ENCODE assay signal across 22 mouse cellular contexts in genomic region chr11:55197740-55198510, GRCm38 (mm10). TPM values are rescaled to one million over a fixed set of nuclear protein-coding genes. Genes with fewer than 3 reads are reported as not detected.
DNase-seq lines count a peak whose midpoint lies in the region; ATAC-seq and TF ChIP-seq lines count a peak whose summit lies in the region.
"Had no signal": no experiment of that assay in that cellular context is flagged by ENCODE, and none has a peak within 500 bp of the region (broad histone marks: within the 10 kb centered on the region; RNA-seq: fewer than 3 reads in every experiment).

No protein-coding gene starts in this region.

- no peaks in the 10 kb centered on the region for H3K36me3 ChIP-seq in liver, postnatal 0 days (replicated peaks; ENCODE audit: insufficient read depth, low read length)
- no peaks in the 10 kb centered on the region for H3K36me3 ChIP-seq in MEL (ENCODE audit: control insufficient read depth in 1 of 2, insufficient read depth in 2 of 2, low read length in 2 of 2)
- H3K36me3 ChIP-seq in liver, embryonic 11.5 days (ENCODE audit: control insufficient read depth, insufficient read depth, low read length): no peaks in the 10 kb centered on the region

- no peaks in the 10 kb centered on the region for H3K9me3 ChIP-seq in liver, postnatal 0 days (ENCODE audit: low read length)
- H3K9me3 ChIP-seq in MEL (replicated peaks; ENCODE audit: insufficient read depth, low read length): no peaks in the 10 kb centered on the region
- no peaks in the 10 kb centered on the region for H3K9me3 ChIP-seq in liver, embryonic 11.5 days (ENCODE audit: control insufficient read depth, low read length)

- H3K4me1 ChIP-seq in liver, postnatal 0 days (ENCODE audit: insufficient read depth): peaks cover 6% of the 10 kb centered on the region; the same call in 1 of the 2 replicates
- H3K4me1 ChIP-seq in MEL (ENCODE audit: control insufficient read depth in 1 of 2, insufficient read depth in 2 of 2, low read length in 2 of 2): peaks cover 0 to 15% of the 10 kb centered on the region in 2 experiments; a peak in 2 of 4 replicates
- H3K4me1 ChIP-seq in liver, embryonic 11.5 days (replicated peaks; ENCODE audit: control insufficient read depth, insufficient read depth, low read length): peaks cover 5% of the 10 kb centered on the region

- TF ChIP-seq RAD21 in MEL (IDR thresholded peaks at IDR 0.05; ENCODE audit: low read depth, low read length): no peak

- no peak overlapping the region for H3K4me2 ChIP-seq in liver, postnatal 0 days (ENCODE audit: low read depth, low read length)
- peak overlapping the region; percentile 22; the same call in 1 of the 2 replicates for H3K4me2 ChIP-seq in liver, embryonic 11.5 days

- no peak overlapping the region for H3K4me3 ChIP-seq in liver, postnatal 0 days (ENCODE audit: low read depth, low read length)
- no peak overlapping the region for H3K4me3 ChIP-seq in MEL (ENCODE audit: control insufficient read depth in 1 of 2, insufficient read depth in 1 of 2, low read depth in 2 of 2, low read length in 2 of 2)
- no peak overlapping the region for H3K4me3 ChIP-seq in liver, embryonic 11.5 days (ENCODE audit: low read depth, low read length)
- H3K4me3 ChIP-seq: heart, adult 2 months had no signal

- no peak overlapping the region for H3K27ac ChIP-seq in liver, postnatal 0 days (ENCODE audit: low read depth)
- no peak overlapping the region for H3K27ac ChIP-seq in MEL (ENCODE audit: control insufficient read depth, low read depth, low read length)
- H3K27ac ChIP-seq in liver, embryonic 11.5 days (ENCODE audit: low read depth, low read length): no peak overlapping the region
- H3K27ac ChIP-seq: heart, adult 2 months; liver, embryonic 14.5 days had no signal

- TF ChIP-seq POLR2A in MEL (IDR thresholded peaks at IDR 0.05; ENCODE audit: control insufficient read depth in 1 of 2, insufficient read depth in 1 of 2, low read depth in 1 of 2, low read length in 2 of 2, poor library complexity in 1 of 2): no peak

- TF ChIP-seq CTCF in liver, postnatal 0 days (IDR thresholded peaks at IDR 0.05; ENCODE audit: low read depth): no peak
- no peak for TF ChIP-seq CTCF in MEL (IDR thresholded peaks at IDR 0.05 in 2 of 3, conservative IDR thresholded peaks at IDR 0.05 in 1 of 3; ENCODE audit: control insufficient read depth in 1 of 3, insufficient read depth in 1 of 3, low read depth in 2 of 3, low read length in 3 of 3, poor library complexity in 1 of 3, severe bottlenecking in 1 of 3)

- DNase-seq in liver: peak; percentile 31
- DNase-seq in liver, postnatal 0 days: no peak
- peak; percentile 35 for DNase-seq in MEL (ENCODE audit: low read depth, low spot score)
- no peak for DNase-seq in liver, embryonic 11.5 days (ENCODE audit: low spot score)
- peak; percentile 65 to 80 for DNase-seq in natural killer cell, adult 2 months (ENCODE audit: low spot score in 2 of 2)
- no peak for DNase-seq in ovary, postnatal 10 days (ENCODE audit: low spot score)
- DNase-seq in MN1 (ENCODE audit: low spot score): no peak
- no peak for DNase-seq in gastrocnemius, postnatal 14 days
- DNase-seq: cerebellum, adult 11 months; heart, adult 2 months; kidney, postnatal 10 days; layer of hippocampus, adult 9-11 months had no signal

- H3K79me2 ChIP-seq in MEL (ENCODE audit: control insufficient read depth, insufficient read depth, low read length, poor library complexity): no peaks in the 10 kb centered on the region

- H3K9ac ChIP-seq in liver, postnatal 0 days (replicated peaks): no peak overlapping the region
- no peak overlapping the region for H3K9ac ChIP-seq in MEL (ENCODE audit: control insufficient read depth, low read depth, low read length, poor library complexity, severe bottlenecking)
- H3K9ac ChIP-seq in liver, embryonic 11.5 days (ENCODE audit: low read depth, low read length): no peak overlapping the region
- H3K9ac ChIP-seq: liver, embryonic 14.5 days had no signal

- H3K27me3 ChIP-seq in liver, postnatal 0 days (ENCODE audit: insufficient read depth, low read length): no peaks in the 10 kb centered on the region
- peaks cover 0 to 3% of the 10 kb centered on the region in 2 experiments for H3K27me3 ChIP-seq in MEL (ENCODE audit: control insufficient read depth in 1 of 2, insufficient read depth in 2 of 2, low read length in 2 of 2)
- H3K27me3 ChIP-seq in liver, embryonic 11.5 days (replicated peaks; ENCODE audit: control insufficient read depth, insufficient read depth, low read length): no peaks in the 10 kb centered on the region

- no peak for TF ChIP-seq EP300 in liver, postnatal 0 days (IDR thresholded peaks at IDR 0.05; ENCODE audit: low read depth)
- TF ChIP-seq EP300 in MEL (IDR thresholded peaks at IDR 0.05; ENCODE audit: low read depth in 1 of 2, low read length in 2 of 2): no peak

- 18% methylated on average over 8 of the region's 8 CpGs for WGBS in liver, postnatal 0 days (ENCODE audit: insufficient replicate concordance)
- WGBS in liver, embryonic 11.5 days: 33% methylated on average over 8 of the region's 8 CpGs

- intact Hi-C loops in gastrocnemius, postnatal 14 days (cut with DNase I; ENCODE audit: low total_unique reads): no loop called here

- ATAC-seq in liver, postnatal 0 days: no peak
- ATAC-seq in liver, embryonic 11.5 days (replicated peaks; ENCODE audit: low FRiP score): no peak; the same call in 1 of the 2 replicates

TF ChIP-seq in MEL, 35 proteins besides CTCF, POLR2A, EP300 and RAD21:
- peak; percentile 51; the same call in 1 of the 2 replicates for TF ChIP-seq MAX (IDR thresholded peaks at IDR 0.05; ENCODE audit: low read length)
- no peak for TF ChIP-seq ZNF384 (IDR thresholded peaks at IDR 0.05; ENCODE audit: low read depth, low read length)
- 0 out of 2 replicates have a peak, but pooled peaks have one; percentile 32 for TF ChIP-seq MYC (IDR thresholded peaks at IDR 0.05; ENCODE audit: low read depth, low read length)

RNA-seq across cellular contexts. Expression of gene Slc36a1, which starts 6.2 kb away (rescaled TPM):
- 1.0 and 1.7 TPM in 2 replicates for polyA plus RNA-seq in liver, postnatal 0 days (2015; fragmentation: Nextera tagmentation; extraction: Ambion mirVana)
- 2.8 and 3.1 TPM in 2 replicates for total RNA-seq in MEL (2012; rRNA removed)
- polyA plus RNA-seq in MEL (2012; ENCODE audit: insufficient read depth in 1 of 2, insufficient read length in 2 of 2, low read depth in 1 of 2, low replicate concordance in 2 of 2, missing spikeins in 1 of 2): 1 to 10 TPM in 1 of 2 experiments, not detected in 1; 5.2 TPM
- polyA plus RNA-seq in liver, embryonic 11.5 days (2014; fragmentation: Nextera tagmentation; extraction: Ambion mirVana): 2.0 and 2.9 TPM in 2 replicates
- total RNA-seq in gastrocnemius, postnatal 14 days (2021): 1 to 10 TPM; 4.7 to 5.7 TPM

RNA-seq across cellular contexts. Expression of gene Slc36a2, which starts 13.0 kb away (rescaled TPM):
- 5.7 and 6.7 TPM in 2 replicates for polyA plus RNA-seq in liver, postnatal 0 days (2015; fragmentation: Nextera tagmentation; extraction: Ambion mirVana)
- total RNA-seq in MEL (2012; rRNA removed): not detected in 2 replicates
- polyA plus RNA-seq in MEL (2012; ENCODE audit: insufficient read depth in 1 of 2, insufficient read length in 2 of 2, low read depth in 1 of 2, low replicate concordance in 2 of 2, missing spikeins in 1 of 2): not detected
- 5.5 and 5.8 TPM in 2 replicates for polyA plus RNA-seq in liver, embryonic 11.5 days (2014; fragmentation: Nextera tagmentation; extraction: Ambion mirVana)
- total RNA-seq in gastrocnemius, postnatal 14 days (2021): 1 to 10 TPM in 1 of 2 experiments, under 1 TPM in 1; 0.66 to 2.4 TPM
- polyA plus RNA-seq: forebrain, embryonic 11.5 days had no signal

RNA-seq across cellular contexts. Expression of gene Slc36a3, which starts 46.4 kb away (rescaled TPM):
- not detected in 2 replicates for polyA plus RNA-seq in liver, postnatal 0 days (2015; fragmentation: Nextera tagmentation; extraction: Ambion mirVana)
- total RNA-seq in MEL (2012; rRNA removed): 0.12 and 0.13 TPM in 2 replicates
- polyA plus RNA-seq in MEL (2012; ENCODE audit: insufficient read depth in 1 of 2, insufficient read length in 2 of 2, low read depth in 1 of 2, low replicate concordance in 2 of 2, missing spikeins in 1 of 2): under 1 TPM in 1 of 2 experiments, not detected in 1; 0.15 TPM
- polyA plus RNA-seq in liver, embryonic 11.5 days (2014; fragmentation: Nextera tagmentation; extraction: Ambion mirVana): not detected in 2 replicates
- not detected for total RNA-seq in gastrocnemius, postnatal 14 days (2021)
- total RNA-seq: adrenal gland, postnatal 4 days; ES-E14; gastrocnemius, adult 18-20 months; heart, adult 2 months; heart, postnatal 25 days; left cerebral cortex, postnatal 14 days had no signal
- polyA plus RNA-seq: cortical plate, adult 2 months; embryonic facial prominence, embryonic 14.5 days; forebrain, embryonic 11.5 days; heart, adult 2 months; intestine, embryonic 14.5 days; liver, embryonic 14.5 days had no signal

Comparison
In these comparisons a context has a peak if more than half of its experiments do, and no peak if none do; other contexts are left out.
1. DNase-seq: peak in liver (single experiment), MEL (single experiment) and natural killer cell, adult 2 months (2 of 2); none in liver, postnatal 0 days (single experiment), liver, embryonic 11.5 days (single experiment), ovary, postnatal 10 days (single experiment), MN1 (single experiment) and gastrocnemius, postnatal 14 days (single experiment).